Mouse (Mus musculus): ENCODE measurements around the gene Accsl.

The Accsl gene

DNA sequence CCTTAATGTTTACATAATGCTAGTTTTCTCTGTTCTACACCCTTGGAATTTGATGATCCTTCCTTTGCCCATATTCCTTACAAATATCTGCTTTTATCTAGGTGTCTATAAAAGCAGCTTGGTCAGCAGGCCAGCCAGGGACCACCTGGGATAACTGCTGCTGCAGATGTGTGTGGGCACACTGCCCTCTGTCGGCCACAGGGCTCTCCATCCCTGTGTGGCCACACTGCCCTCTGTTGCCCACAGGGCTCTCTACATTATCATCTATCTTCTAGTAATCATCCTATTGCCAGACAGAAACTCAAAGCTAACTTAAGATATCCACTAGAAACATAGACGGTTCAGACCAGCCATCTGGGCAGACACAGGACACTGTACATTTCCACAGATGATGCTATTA, 59.0 kb downstream of the Accsl start:
- peak; percentile 22 for DNase-seq (ENCODE audit: inconsistent ontology term)

DNA sequence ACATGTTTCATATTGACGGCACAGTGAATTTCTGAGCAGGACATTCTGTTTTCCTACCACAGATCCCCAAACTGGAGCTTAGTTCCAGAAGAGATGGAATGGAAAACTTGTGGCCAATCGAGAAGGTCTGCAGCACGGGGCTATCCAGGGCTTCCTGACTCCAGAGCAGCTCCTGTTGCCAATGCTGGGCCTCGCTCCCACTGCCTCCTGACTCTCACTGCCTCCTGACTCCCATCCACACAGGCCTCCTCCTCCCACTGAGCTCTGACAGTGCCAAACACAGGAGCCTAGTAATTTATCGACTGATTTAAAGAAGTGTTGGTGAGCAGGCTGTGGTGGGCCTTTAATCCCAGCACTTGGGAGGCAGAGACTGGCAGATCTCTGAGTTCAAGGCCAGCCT, 60.9 kb downstream of the Accsl start:
- no peak for DNase-seq (ENCODE audit: inconsistent ontology term)

DNA sequence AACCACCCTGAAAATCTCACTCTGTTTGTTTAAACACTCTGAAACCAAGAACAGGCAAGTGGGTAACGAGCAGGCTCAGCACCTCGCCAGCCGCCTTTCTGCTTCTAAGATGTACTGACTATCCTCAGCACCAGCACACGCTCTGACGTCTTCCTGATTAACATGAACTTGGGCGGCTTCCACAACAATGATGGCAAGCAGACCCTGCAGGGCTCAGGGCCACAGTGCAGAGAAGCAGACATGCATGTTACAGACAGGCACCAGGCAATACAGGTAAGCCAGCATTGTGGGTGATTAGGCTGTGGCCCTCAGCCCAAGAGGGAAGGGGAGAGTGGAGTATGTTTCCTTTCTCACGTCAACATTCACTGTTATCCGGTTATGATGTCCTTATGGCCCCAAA, 61.5 kb downstream of the Accsl start:
- DNase-seq (ENCODE audit: inconsistent ontology term): no peak

DNA sequence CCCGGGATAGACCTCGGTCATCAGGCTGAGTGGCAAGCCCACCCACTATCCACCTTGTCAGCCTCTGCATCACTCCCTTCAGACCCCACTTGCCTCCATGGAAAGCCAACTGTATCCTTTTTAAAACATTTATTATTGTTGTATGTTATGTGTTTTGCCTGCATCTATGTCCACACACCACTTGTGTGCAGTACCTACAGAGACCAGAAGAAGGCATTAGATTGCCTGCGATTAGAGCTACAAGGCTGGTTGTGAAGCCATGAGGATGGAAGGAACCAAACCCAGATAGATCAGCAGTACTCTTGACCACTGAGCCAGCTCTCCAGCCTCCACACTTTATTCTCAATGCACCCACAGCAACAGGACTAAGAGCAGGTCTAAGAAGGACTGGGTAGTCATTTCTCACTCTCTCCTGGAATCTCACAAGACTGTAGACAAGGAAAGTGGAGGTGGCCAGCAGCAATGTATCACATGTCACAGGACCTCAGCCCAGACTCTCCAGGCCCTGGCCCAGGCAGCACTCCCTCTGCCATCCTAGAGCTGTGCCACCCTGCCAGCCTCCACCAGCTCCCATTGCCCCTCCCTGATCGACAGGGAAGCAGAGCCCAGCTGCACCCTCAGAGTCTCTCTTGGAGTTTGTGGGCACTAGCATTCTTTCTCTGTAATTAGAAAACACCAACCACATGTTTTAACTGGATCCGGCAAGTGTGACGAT, 62.3 kb downstream of the Accsl start:
- DNase-seq (ENCODE audit: inconsistent ontology term): no peak

DNA sequence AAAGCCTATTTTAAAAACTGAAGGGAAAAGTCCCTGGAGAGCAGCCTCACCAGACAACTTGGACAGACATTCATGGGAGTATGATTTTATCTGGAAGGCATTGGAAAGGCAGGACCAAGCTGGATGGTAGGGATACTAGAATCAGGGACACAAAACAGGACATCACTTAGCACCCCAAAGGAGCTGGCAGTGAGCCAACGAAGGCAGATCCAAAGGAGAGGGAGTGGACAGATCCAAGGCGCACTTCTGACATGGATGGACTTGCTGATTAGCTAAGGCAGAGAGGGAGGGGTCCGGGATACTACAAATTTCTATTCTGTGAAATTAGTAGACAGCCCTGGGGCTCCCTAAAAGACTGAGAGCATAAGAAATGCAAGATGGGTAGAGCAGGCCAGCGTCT, 63.4 kb downstream of the Accsl start:
- no peak for DNase-seq (ENCODE audit: inconsistent ontology term)
